Mouse (Mus musculus) stomach, postnatal 0 days (tissue): ENCODE data around the gene Exoc6. TPM values are rescaled to one million over a fixed set of nuclear protein-coding genes. Genes with fewer than 3 reads are reported as not detected.
A peak's percentile ranks its signal among the peaks of the same experiment; 100 is the strongest.

Experiments used
- ATAC-seq: fragments of 200-750 bp; cut with Nextera tagmentation; 2 replicates; pipeline ENCODE4 v1.8.0; 2017; ENCODE audit not compliant: low FRiP score, low TSS enrichment
- DNase-seq: peaks from one replicate; pipeline ENCODE4 v3.0.0-alpha.2; 2016; ENCODE audit warnings: low spot score
- H3K27ac ChIP-seq: fragments of 300-500 bp; sonication (generic); replicated peaks from 2 replicates; pipeline ENCODE4 v1.5.1; 2014; ENCODE audit warnings: mild to moderate bottlenecking, control low read depth
- H3K27me3 ChIP-seq: fragments of 300-500 bp; sonication (generic); 2 replicates; pipeline ENCODE4 v1.6.1; 2014; ENCODE audit warnings: low read length; ENCODE audit not compliant: control insufficient read depth, insufficient read depth
- H3K36me3 ChIP-seq: fragments of 300-500 bp; sonication (generic); 2 replicates; pipeline ENCODE4 v1.6.1; 2014; ENCODE audit warnings: low read length, mixed read lengths; ENCODE audit not compliant: control insufficient read depth, insufficient read depth
- H3K4me1 ChIP-seq: fragments of 300-500 bp; sonication (generic); replicated peaks from 2 replicates; pipeline ENCODE4 v1.6.1; 2014; ENCODE audit warnings: antibody characterized with exemption; ENCODE audit not compliant: control insufficient read depth, insufficient read depth
- H3K4me2 ChIP-seq: fragments of 300-500 bp; sonication (generic); replicated peaks from 2 replicates; pipeline ENCODE4 v1.6.1; 2014; ENCODE audit warnings: low read depth, mild to moderate bottlenecking, control low read depth, moderate library complexity
- H3K4me3 ChIP-seq: fragments of 300-500 bp; sonication (generic); 2 replicates; pipeline ENCODE4 v1.5.1; 2014; ENCODE audit warnings: low read depth, low read length, control low read depth
- H3K9ac ChIP-seq: fragments of 300-500 bp; sonication (generic); 2 replicates; pipeline ENCODE4 v1.6.1; 2014; ENCODE audit warnings: mild to moderate bottlenecking, low read length, control low read depth, mixed read lengths
- H3K9me3 ChIP-seq: fragments of 300-500 bp; sonication (generic); 2 replicates; pipeline ENCODE4 v1.6.1; 2016; ENCODE audit warnings: low read length; ENCODE audit not compliant: control insufficient read depth
- CTCF ChIP-seq: IDR thresholded peaks from 2 replicates; pipeline ENCODE4 v1.5.1; 2016; ENCODE audit warnings: antibody characterized with exemption, low read depth, mild to moderate bottlenecking, moderate library complexity
- EP300 ChIP-seq: optimal IDR thresholded peaks from 2 replicates; pipeline ENCODE3; 2016; ENCODE audit warnings: antibody characterized with exemption
- WGBS: fragments of 180-500 bp; shearing (Covaris S2); extraction: QIAGEN DNeasy Blood & Tissue Kit; methylation state at CpG from one replicate; pipeline ENCODE4 v1.1.7; 2014; 5-methylcytosine and 5-hydroxymethylcytosine counted together
- polyA plus RNA-seq: library from polyadenylated mRNA; unstranded; fragments of >200 nt; fragmentation: Nextera tagmentation; extraction: Ambion mirVana; gene quantifications from 2 replicates; pipeline ENCODE4 v1.2.1, GENCODE M21; 2015

The Exoc6 gene
- polyA plus RNA-seq, 1 experiment from 2014 or later = 8.7 TPM

DNA sequence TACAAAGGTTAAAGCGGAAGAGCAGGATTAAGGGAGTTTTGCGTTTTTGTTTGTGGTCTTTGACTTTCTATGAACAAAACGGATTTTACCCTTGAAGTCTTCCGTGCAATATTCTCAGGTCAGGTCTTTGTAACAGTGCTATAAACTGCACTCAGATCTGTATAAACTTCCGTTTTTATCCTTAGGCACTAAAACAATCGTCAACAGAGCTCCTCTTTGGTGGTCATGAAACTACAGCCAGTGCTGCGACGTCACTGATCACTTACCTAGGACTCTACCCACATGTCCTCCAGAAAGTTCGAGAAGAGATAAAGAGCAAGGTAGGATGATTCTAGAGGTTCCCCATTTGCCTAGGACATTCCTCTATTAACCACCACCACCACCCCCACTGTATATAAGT is 149.5 kb downstream of the Exoc6 start:
- Histone ChIP-seq H3K9ac (no peak overlapping the region), H3K36me3 (no peaks in the 10 kb centered on the region), H3K4me3 (no peak overlapping the region), H3K4me2 (no peak overlapping the region), H3K9me3 (no peaks in the 10 kb centered on the region), H3K4me1 (no peaks in the 10 kb centered on the region; the same call in 1 of the 2 replicates), H3K27ac (no peak overlapping the region), H3K27me3 (peaks cover 42% of the 10 kb centered on the region)
- no peak for TF ChIP-seq EP300
- no peak for TF ChIP-seq CTCF
- DNase-seq = no peak
- no peak for ATAC-seq
- 28% methylated on average over 9 of the region's 9 CpGs for WGBS

DNA sequence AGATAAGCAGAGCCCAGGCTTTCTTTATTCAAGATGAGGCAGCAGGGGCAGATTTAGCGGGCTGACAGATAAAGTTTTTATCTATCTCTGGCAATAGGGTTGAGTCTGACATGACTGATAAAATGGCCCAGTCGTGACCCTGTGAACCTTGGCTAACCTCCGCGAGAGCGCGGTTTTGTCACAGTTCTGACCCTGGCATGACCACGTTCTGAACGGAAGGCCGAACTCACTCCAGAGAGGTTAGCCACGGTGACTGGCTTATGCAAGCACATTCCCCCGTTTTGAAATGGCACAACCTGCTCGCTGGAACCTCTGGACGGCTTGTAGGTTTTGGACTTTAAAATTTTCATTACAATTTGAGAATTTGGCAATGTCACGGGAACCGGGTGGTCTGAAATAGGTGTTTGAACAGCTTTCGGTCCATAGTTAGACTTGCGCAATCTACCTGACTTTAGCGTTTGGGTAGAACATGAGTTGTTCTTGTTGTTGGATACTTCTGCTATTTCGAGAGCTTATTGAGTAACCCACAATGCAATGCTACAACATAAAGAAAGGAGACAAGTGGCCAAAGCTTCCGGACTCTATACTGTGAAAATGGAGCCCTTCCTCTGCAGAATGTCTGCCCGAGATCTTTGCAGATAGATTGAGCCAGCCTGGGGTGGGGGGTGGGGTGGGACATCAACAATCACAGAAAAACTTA is 152.3 kb downstream of the Exoc6 start:
- ATAC-seq (no peak), DNase-seq (no peak)
- 51% methylated on average over 21 of the region's 21 CpGs for WGBS
- Histone ChIP-seq H3K9me3 (no peaks in the 10 kb centered on the region), H3K4me3 (no peak overlapping the region), H3K36me3 (no peaks in the 10 kb centered on the region), H3K27ac (no peak overlapping the region), H3K27me3 (peaks cover 23% of the 10 kb centered on the region), H3K4me2 (no peak overlapping the region), H3K4me1 (no peaks in the 10 kb centered on the region), H3K9ac (no peak overlapping the region)
- no peak for TF ChIP-seq EP300

DNA sequence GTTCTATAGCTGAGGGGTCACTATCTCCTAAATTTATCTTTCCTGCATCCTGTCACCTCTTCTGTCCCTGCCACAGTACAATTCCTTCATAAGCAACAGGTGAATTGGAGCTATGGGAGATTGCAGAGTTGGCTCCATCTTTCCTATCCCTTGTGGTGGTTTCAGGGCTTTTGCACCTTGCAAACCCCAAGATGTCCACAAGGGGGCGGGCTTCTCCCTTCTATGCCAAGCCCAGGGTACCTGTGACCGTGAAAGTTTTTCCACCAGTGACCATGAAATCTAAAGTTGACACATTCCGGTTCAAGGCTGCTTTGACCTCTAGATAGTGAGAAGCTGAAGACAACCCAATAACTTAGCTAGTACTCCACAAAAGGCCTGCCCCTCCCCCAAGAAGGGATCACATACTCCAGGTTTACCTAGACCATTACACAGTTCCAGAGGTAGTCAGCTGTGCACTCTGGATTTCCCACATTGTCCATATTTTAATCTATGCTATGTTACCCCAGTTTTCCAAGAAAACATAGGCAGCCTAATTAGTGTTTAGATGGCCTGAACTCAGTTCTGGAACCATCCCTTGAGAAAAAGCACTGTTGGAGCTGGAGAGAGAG is 153.8 kb downstream of the Exoc6 start:
- TF ChIP-seq EP300 (no peak), CTCF (peak; percentile 93)
- Histone ChIP-seq H3K4me2 (no peak overlapping the region), H3K4me1 (no peaks in the 10 kb centered on the region), H3K4me3 (no peak overlapping the region), H3K27ac (no peak overlapping the region), H3K9ac (no peak overlapping the region), H3K36me3 (no peaks in the 10 kb centered on the region), H3K27me3 (peaks cover 10% of the 10 kb centered on the region), H3K9me3 (no peaks in the 10 kb centered on the region)
- DNase-seq = peak; percentile 75
- 4% methylated on average over 3 of the region's 3 CpGs for WGBS
- peak; percentile 59 for ATAC-seq

DNA sequence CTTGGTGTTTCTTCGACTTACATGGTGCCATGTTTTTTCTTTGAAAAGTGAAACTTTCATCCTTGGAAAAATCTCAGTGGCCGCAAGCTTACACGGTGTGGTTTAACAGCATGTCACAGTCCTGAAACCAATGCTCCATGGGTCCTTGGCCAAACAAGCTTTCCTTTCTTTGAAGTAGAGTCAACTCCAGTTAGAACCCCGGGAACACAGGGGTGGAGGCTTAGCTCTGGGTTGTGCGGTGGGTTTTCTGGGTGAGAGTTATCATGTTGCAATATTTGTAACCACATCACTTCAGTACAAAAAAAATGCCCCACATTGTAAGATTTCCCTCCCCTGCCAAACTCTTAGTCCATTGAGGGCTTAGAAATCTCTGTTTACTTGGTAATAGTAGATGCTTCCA is 155.5 kb downstream of the Exoc6 start:
- ATAC-seq (no peak), DNase-seq (no peak)
- 92% methylated on average over 5 of the region's 5 CpGs for WGBS
- TF ChIP-seq EP300 = no peak
- no peak for TF ChIP-seq CTCF
- Histone ChIP-seq H3K36me3 (no peaks in the 10 kb centered on the region), H3K27ac (no peak overlapping the region), H3K4me1 (no peaks in the 10 kb centered on the region), H3K27me3 (0 out of 2 replicates have a peak, but pooled peaks cover 2% of the 10 kb centered on the region), H3K9ac (no peak overlapping the region), H3K4me2 (no peak overlapping the region), H3K9me3 (no peaks in the 10 kb centered on the region), H3K4me3 (no peak overlapping the region)

DNA sequence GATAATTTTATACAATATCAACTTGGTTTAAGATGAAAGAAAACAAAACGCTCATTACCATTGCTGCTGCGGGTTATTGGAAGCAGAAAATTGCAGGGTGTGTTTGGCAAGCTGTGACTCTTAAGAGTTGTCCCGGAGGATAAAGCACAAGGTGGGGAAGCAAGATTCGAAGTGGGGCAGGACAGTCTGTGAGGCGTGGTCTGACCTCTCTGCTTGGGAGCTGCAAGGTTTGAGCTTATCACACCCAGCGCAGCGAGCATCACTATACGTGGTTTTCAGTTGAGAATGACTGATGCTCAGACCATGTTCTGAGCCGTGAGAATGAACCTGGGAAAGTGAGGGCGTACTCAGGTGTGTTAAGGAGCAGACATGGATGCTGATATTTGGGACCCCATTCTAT is 164.5 kb downstream of the Exoc6 start:
- H3K36me3 ChIP-seq = no peaks in the 10 kb centered on the region
- H3K4me2 ChIP-seq = no peak overlapping the region
- ATAC-seq = no peak
- no peak for DNase-seq
- WGBS = 63% methylated on average over 10 of the region's 10 CpGs
- no peaks in the 10 kb centered on the region for H3K27me3 ChIP-seq
- TF ChIP-seq CTCF (no peak), EP300 (no peak)
- no peak overlapping the region for H3K9ac ChIP-seq
- no peaks in the 10 kb centered on the region for H3K4me1 ChIP-seq
- no peak overlapping the region for H3K27ac ChIP-seq
- no peaks in the 10 kb centered on the region for H3K9me3 ChIP-seq
- no peak overlapping the region for H3K4me3 ChIP-seq

DNA sequence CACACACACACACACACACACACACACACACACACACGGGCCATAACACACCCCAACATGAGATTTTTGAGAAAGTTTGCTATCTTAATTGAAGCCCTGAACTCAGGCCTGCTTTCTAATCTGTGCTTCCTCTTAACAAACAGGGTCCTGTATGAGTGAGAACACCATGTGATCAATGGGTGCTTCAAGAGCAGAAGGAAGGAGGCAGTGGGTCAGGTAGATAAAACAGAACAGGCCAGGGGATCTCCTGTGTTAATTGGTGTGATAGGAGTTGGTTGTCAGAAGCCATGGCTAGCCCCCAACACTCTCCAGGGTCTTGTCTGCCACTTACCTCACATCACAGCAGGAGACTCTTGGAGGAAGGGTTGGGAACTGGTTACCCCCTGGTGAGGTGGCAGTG is 165.8 kb downstream of the Exoc6 start:
- Histone ChIP-seq H3K4me2 (no peak overlapping the region), H3K9me3 (no peaks in the 10 kb centered on the region), H3K36me3 (no peaks in the 10 kb centered on the region), H3K4me3 (no peak overlapping the region), H3K4me1 (no peaks in the 10 kb centered on the region), H3K27me3 (no peaks in the 10 kb centered on the region), H3K9ac (no peak overlapping the region), H3K27ac (no peak overlapping the region)
- TF ChIP-seq CTCF = no peak
- TF ChIP-seq EP300 = no peak
- no peak for ATAC-seq
- 41% methylated on average over 1 of the region's 1 CpGs for WGBS
- DNase-seq = no peak
